Mouse (Mus musculus) neural tube, embryonic 10.5 days (tissue): Measurements from ENCODE around the gene Hdac7.

Experiments used
- DNase-seq: peaks from one replicate; pipeline ENCODE4 v3.0.0-alpha.2; 2017; ENCODE audit warnings: low spot score; ENCODE audit errors: extremely low spot score

The Hdac7 gene

GRCm38 (mm10) chr15:97815254-97815653 is 29.0 kb downstream of the Hdac7 start:
- no peak for DNase-seq

- DNase-seq: no peak
Measured at GRCm38 (mm10) chr15:97814703-97815102, 29.6 kb downstream of the Hdac7 start.

DNA sequence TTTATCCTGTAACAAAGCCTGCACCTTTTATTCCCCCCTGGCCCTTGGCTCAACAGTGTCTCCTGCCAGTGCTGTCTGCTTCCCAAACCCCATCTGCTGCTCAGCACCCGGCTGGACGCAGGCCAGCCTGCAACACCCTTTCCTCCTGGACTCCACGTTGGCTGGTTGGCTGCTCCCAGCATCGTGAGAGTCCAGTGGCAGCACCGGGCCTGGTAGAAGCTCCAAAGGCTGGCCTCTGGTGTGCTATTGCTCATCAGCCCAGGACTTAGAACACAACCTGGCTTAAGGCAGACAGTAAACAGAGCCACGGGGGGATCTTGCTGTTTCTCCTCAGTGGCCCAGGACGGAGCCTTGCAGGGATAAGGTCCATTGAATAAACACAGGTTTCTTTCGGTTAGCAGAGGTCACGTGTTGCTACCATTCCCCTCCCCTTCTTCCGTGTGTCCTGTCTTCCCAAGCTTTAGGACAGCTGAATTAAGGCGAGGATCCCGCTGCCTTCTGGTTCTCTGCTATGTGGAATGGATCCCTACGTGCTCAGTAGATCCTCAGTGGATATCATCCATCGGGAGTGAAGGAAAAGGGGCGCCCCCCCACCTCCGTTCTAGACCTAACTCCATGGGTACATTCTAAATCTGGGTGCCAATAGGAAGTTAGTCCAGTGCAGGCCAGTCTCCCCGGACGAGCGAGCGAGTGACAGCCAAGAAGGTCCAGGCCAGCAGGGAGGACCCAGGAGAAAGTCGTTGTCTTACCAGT is 30.7 kb downstream of the Hdac7 start:
- DNase-seq: no peak

GRCm38 (mm10) chr15:97812875-97813274 is 31.4 kb downstream of the Hdac7 start:
- DNase-seq: no peak

GRCm38 (mm10) chr15:97812126-97812525 is 32.2 kb downstream of the Hdac7 start:
- no peak for DNase-seq

- DNase-seq: no peak
Measured at GRCm38 (mm10) chr15:97811307-97811706, 33.0 kb downstream of the Hdac7 start.

DNA sequence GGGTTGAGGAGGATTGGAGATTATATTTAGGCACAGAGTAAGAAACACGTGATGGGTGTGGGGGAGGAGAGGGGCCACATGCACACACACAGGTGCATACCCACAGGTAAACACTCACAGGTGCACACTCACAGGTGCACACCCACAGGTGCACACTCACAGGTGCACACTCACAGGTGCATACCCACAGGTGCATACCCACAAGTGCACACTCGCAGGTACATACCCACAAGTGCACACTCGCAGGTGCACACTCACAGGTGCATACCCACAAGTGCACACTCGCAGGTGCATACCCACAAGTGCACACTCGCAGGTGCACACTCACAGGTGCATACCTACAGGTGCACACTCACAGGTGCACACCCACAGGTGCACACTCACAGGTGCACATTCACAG is 33.9 kb downstream of the Hdac7 start:
- DNase-seq: no peak

DNA sequence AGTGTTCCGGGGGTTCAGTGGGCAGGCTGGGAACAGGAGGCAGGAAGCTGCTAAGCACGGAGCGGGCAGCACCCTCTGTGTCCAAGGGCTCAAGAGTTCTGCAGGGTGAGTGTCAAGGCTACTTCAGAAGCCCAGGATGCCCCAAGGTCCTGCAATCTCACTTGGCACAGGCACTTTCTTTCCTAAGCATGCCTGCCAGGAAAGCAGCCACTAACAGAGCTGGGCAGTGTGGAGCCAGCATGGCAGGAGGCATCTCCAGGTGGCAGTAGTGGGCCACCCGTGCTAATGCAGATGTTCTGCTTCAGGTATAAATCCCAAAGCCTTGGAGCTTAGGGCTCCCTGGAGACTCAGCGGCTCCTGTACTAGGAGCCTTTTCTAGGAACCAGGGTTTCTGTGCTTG is 34.4 kb downstream of the Hdac7 start:
- DNase-seq: no peak

- no peak for DNase-seq
Measured at GRCm38 (mm10) chr15:97809206-97809605, 35.1 kb downstream of the Hdac7 start.

GRCm38 (mm10) chr15:97808532-97808931 is 35.8 kb downstream of the Hdac7 start:
- no peak for DNase-seq

GRCm38 (mm10) chr15:97807867-97808266 is 36.4 kb downstream of the Hdac7 start:
- DNase-seq: no peak

DNA sequence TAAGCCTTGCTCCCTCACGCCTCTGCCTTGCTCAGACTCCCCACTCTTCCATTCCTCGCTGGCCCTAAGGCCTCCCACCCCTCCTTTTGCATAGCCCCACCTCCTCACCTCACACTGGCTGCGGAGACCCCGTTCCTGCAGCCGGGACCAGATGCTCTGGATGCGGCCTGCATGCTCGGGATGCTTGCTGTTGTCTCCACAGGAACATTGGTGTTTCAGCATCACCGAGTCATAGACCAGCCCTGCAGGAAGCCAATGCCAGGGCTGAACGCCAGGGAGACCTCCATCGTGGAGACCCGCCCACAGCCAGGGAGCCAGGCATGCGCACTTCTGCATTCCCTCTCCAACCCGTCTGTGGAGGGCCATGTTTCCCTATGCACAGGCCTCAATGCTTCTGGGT is 41.7 kb downstream of the Hdac7 start:
- DNase-seq: peak; percentile 61

GRCm38 (mm10) chr15:97801811-97802210 is 42.5 kb downstream of the Hdac7 start:
- DNase-seq: no peak

DNA sequence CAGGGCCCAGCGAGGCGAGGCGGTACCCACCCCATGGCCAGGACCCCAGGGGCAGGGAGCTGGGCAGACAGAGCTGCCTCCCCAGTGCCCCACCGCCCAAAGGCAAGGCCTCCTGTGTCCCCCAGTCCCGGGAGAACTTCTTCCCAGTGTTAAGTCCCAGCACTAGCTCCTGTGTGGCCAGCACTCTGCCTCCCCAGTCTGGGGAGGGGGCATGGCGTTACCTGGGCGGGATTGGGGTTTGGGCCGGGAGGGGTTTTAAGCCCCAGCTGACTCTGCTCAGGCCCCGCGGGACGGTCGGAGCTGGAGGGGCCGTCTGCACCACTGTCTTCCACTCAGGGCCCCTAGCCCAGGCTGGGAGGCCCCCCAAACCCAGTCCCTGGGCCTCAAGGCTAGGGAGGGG is 43.4 kb downstream of the Hdac7 start:
- DNase-seq: no peak

DNA sequence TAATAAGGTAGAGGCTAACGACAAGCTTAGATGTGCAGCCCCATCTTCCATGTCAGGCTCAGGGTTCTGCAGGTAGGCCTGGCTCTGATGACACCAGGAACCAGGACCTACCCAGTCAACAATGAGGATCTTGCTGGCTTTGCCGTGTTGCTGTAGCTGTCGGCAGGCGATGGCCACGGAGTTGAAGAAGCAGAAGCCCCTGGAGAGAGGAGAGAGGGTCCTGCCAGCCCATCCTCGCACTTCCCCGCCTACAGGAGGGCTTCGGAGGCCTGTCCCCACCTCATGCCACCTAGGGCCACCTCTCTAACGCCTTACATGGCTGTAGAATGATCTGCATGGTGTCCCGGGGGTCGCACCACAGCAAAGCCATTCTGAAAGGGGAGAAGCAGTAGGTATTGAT is 44.9 kb downstream of the Hdac7 start:
- no peak for DNase-seq

DNA sequence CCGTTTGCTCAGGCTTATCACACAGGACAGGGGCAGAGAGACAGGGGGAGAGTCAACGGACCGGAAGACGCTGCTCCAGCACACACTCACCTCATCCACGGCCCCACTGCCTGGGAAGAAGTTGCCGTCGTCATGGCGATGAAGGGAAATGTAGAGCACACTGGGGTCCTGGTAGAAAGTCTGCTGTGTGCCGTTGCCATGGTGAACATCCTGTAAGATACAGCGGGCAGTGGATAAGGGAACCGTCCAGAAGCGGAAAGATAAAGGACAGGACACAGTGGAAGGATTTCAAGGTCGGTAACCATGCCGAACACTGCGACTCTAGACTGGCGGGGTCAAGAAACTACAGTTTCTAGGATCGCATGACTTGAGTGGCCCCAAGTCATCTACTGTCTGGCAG is 46.2 kb downstream of the Hdac7 start:
- DNase-seq: no peak

- DNase-seq: no peak
Measured at GRCm38 (mm10) chr15:97796674-97797310, 47.5 kb downstream of the Hdac7 start.

DNA sequence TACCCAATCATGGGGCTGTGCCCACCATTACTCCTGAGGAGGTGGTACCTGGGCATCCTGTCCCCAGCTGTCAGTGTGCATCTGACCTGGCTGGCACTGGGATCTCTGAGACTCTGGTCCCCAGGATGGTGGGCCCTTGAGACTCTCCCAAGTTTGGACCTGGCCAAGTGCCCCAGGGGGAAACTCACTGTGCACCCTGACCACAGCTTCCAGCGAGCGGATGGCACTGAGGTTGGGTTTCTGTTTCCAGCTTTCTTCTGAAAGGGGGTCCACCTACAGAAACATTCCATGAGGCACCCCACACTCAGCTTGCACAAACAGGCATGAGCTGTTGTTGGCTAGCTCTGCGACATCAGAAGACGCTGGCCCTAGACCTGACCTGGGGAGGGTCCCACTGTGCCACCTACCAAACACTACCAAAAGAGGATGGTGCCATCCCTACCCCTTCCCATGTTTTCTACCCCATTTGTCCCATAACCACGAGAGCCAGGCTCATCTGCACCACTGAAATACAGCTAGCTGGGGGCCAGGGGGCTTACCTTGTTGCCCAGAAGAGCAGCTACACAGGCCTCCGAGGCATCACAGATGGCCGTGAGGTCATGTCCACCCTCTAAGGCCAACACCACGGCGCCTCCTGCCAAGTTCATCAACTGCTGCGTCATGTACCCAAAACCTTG is 48.6 kb downstream of the Hdac7 start:
- DNase-seq: no peak

DNA sequence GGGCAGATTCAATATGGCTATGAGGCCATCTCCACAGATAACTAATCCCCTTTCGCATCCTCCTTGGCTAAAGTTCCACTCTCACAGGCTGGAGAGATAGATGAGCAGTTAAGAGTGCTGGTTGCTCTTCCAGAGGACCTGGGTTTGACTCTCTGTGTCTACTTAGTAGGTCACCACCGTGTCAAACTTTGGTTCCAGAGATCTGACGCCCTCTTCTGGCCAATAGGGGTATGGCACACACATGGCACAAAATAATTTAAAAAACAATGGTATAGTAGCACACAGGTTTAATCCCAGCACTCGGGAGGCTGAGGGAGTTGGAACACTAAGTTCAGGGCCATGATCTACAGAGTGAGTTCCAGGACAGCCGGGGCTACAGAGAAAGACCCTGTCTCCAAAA is 50.0 kb downstream of the Hdac7 start:
- DNase-seq: no peak

DNA sequence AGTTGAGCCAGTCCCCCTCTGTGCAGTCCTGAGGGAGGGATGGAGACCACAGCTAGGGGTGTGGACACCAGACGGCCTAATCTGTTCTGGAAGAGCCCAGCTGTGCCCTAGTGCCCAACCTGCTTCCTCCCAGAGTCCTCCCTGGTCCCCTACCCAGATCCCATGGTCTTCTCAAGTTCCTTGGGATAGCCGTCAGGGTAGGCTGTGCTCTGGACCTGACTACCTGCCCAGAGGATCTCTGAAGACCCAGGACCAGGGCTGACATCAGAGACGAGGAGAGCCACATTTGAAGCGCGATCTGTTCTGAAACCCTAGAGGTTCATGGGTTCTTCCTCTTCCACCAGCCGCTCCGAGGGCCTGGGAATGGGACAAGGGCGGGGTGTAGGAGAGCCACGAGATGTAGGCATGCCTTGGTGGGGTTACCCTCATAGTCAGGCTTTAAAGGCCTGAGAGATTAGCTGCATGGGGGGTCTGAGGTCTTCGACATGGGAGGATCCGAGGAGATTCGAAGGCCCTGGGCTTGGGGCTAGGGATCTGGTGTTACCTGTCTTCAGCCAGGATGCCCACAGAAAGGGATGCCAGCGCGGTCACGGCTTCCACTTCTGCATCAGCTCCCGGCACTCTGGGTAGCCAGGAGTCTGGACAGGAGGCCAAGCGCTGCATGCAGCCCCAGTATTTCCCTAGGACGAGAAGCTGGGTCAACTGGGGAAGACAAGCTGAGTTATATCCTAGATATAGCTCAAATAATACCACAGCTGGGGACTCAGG is 50.7 kb downstream of the Hdac7 start:
- DNase-seq: no peak

DNA sequence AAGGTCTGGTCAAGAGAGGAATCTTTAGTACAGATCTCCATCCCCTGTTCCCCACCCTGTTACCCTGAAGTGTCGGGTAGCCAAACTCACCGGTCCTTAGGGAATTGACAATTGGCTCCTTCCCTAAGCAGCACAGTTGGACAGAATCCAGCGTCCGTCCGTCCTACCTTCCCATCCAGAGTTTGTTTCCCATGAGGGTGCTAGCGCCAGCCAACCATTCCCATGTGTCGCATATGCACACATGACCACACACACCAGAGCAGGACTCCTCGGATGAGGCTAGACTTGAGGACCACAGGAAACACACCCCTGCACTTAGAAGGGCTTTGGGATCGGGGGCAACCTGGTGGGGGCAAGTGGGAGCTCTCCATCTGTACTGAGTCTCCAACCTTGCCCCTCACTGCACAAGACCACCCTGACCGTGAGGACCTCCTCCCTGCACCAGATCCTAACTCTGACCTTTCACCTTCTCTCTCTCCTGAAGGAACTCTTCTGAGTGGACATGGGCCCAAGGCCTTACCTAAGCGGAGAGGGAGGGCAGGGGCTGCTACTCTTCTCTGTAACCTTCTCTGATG is 53.1 kb downstream of the Hdac7 start:
- no peak for DNase-seq
